Mouse (Mus musculus) thymus, postnatal 36 days (tissue): ENCODE results near the gene Nmrk1.
A peak's percentile ranks its signal among the peaks of the same experiment; 100 is the strongest.

Experiments
- DNase-seq, 2 experiments: peaks; one replicate each; pipeline ENCODE4 v3.0.0; 2022; ENCODE audit warnings: mixed read lengths in 2 of 2

The Nmrk1 gene

DNA sequence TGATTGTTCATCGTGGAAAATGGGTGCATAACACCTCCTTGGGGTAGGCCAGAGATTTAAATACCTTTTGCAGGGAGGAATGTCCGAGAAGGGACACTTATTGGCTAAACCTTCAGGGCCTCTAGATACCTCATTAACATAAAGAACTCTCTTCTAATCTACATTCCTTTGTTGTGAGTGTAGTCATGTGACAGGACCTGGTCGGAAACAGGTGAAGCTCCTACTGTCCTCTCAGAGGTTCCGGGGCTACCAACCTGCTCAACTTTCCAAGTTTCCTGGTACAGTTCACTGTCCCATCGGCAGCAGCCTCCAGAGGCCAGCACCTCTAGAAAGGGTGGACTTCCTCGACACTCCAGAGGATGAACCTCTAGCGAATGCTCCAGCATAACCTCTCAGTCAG is 24.2 kb downstream of the Nmrk1 start:
- DNase-seq, result no peak

DNA sequence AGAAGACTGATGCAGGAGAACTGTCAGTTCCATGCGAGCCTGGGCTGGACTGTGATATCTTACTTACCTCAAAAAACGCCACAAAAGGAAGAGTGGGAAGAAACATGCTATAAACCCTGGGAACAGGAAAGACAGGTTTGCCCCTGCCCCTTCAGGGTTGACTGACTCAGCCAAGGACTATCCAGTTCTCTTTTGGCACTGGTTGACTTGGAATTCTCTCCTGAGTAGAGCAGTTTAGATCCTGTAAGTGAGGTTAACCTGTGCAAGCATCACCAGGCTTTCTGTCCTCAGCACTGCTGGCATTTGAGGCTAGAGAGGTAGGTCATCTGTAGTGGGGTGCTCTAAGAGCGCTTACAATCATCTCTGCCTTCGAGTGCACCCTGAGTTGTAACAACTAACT is 26.7 kb downstream of the Nmrk1 start:
- DNase-seq, result no peak

DNA sequence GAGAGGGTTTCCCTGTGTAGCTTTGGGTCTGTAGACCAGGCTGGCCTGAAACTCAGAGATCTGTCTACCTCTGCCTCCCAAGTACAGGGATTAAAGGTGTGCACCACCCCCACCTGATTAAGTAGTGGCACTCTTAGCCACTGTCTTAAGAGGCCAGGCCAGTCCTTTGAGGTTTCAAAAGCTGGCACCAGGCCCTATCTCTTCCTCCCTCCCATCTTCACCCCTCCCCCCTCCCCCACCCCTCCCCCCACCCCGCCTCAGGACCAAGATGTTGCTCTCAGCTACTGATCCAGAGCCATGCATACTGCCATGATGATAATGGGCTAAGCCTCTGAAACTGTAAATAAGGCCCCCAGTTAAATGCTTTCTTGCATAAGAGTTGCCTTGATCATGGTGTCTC is 27.6 kb downstream of the Nmrk1 start:
- no peak for DNase-seq

- DNase-seq, result no peak
These were observed 28.7 kb downstream of the Nmrk1 start for GRCm38 (mm10) chr19:18660466-18660865.

GRCm38 (mm10) chr19:18661683-18662082 is 29.9 kb downstream of the Nmrk1 start:
- DNase-seq, result no peak

DNA sequence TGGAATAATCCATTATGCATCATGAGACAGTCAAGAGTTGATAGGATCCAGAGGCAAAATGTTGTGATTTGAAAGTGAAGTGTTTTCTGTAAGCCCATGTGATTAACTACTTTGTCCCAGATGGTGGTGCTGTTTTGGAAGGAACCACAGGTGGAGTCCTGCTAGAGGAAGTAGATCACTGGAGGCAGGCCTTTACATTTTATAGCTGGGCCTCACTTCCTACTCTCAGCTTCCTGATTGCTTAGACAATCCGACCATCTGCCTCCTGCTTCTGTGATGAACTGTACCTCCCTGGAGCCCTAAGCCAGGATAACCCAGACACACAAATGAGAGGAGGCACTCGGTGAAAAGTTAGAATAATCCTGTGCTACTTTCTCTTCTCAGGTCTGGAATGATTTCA is 32.2 kb downstream of the Nmrk1 start:
- DNase-seq, result no peak

DNA sequence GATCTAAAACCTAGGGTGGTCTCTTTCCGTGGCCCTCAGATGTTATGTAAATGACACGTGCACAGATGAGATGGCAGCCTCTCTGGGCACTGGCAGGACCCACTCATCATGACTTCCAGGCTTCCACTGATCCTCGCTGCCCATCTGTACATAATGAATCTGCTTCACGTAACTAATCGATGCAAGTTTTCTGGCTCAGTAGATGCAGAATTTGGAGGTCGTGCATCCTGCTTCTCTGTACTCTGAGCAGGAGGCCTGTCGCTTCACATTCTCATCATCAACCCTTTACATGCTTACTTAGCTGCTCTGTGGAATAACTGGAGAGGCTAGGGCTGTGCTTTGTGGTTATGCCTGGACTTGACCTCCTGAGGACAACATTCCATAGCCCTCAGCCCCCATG is 35.2 kb downstream of the Nmrk1 start:
- DNase-seq, result no peak

DNA sequence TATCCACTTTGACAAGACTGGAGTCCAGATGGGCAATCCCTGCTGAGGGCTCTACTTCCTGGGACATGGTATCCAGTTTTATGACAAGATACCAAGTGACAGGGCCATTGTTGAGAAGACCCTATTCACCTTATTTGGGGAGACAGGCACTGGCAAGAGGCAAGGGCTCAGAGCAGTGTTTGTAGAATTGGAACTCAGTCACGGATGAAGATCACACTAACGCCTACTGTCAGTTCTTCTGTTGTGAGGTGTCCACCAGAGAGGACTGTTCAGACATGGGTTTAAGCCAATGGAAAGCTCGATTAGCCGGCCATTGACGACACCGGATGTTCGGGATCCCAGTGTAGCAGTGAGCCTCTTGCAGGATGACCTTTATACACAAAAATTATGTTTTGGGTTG is 37.8 kb downstream of the Nmrk1 start:
- no peak for DNase-seq

DNA sequence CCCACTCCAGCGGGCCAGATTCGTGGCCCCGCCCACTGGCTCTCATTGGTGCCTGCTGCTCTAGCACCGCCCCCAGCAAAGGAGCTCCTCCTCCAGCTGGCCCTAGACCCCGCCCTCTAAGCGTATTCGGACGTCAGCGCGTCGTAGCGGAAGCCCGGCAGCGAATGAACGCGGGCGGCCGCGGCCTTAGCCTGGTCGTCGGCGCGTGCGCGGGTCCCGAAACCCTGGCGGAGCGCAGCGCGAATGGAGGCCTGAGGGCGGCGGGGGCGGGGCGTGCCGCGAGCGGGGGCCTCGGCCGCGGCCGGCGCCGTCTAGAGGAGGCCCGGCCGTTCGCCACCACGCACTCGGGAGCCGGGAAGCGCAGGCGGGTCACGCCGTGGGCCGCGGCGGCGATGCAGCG is 38.9 kb downstream of the Nmrk1 start, which contains the start of gene Carnmt1:
TSS of gene Carnmt1 (plus strand) at position 157 of the 400 bp plus-strand sequence.
- peak; percentile 99 for DNase-seq

- DNase-seq, result peak; percentile 56 to 64
These were observed 39.4 kb downstream of the Nmrk1 start for GRCm38 (mm10) chr19:18671056-18671741.

- DNase-seq, result no peak
These were observed 40.7 kb downstream of the Nmrk1 start for GRCm38 (mm10) chr19:18672498-18672897.

DNA sequence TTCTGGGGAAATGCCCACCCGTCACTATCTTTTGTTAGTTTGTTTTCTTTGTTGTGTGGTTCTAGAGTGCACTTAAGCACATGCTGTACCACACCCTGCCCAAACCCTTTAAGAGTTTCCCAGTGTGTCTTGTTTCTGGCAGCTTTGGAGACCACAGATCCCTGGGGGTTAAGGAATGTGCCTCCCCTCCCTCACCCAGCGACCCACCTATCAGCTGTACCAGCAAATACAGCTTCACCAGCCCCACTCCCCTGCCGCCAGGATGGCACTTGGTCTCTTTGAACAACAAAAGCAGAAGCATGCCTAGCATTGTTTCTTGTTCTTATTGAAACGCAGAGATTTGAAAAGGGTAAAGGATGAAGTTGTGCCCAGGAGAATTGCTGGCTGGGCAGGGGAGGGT is 41.4 kb downstream of the Nmrk1 start:
- no peak for DNase-seq

DNA sequence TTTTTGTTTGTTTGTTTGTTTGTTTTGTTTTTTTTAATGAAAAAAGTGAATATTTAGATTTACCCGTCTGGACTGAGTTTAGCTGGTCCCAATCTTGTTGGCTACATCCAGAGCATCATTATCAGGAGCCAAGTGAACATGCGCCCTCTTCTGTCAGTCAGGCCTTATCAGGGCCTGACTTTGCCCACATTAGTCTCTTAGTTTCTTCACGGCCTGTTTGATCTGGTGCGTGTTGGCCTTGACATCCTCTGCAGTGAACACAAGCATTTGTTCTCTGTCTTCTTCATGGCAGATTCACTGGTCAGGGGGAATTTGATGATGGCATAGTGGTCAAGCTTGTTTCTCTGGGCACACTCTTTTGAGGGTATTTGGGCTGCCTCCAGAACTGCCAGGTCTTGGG is 50.4 kb downstream of the Nmrk1 start:
- DNase-seq, result no peak

GRCm38 (mm10) chr19:18687556-18687955 is 55.8 kb downstream of the Nmrk1 start:
- peak; percentile 33 to 35 for DNase-seq

GRCm38 (mm10) chr19:18692176-18692575 is 60.4 kb downstream of the Nmrk1 start:
- DNase-seq, result no peak

DNA sequence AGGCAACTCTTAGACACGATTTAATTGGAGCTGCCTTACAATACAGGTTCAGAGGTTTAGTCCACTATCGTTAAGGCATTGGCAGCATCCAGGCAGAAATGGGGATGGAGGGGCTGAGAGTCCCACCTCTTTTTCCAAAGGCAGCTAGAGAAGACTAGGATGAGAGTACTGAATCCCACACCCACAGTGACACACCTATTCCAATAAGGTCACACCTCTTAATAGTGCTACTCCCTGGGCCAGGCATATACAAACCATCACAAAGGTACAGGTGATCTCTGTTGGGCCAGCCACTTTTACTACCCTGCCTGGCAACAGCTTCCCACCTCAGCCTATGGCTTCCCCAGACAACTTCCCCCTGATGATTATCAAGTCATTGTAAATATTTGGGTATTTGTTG is 61.0 kb downstream of the Nmrk1 start:
- no peak for DNase-seq

- no peak for DNase-seq
These were observed 63.4 kb downstream of the Nmrk1 start for GRCm38 (mm10) chr19:18695116-18695515.

- DNase-seq, result no peak
These were observed 63.8 kb downstream of the Nmrk1 start for GRCm38 (mm10) chr19:18695552-18695951.
